Mouse (Mus musculus) gastrocnemius, postnatal 14 days (tissue): ENCODE data around the gene Prm1. TPM values are rescaled to one million over a fixed set of nuclear protein-coding genes. Genes with fewer than 3 reads are reported as not detected.
A peak's percentile ranks its signal among the peaks of the same experiment; 100 is the strongest.

Experiments used
- DNase-seq: peaks from one replicate; pipeline ENCODE4 v3.0.0; 2021; ENCODE audit warnings: mixed read lengths
- intact Hi-C: fragments of 180-260 bp; cut with DNase I; formaldehyde crosslinking; loops from one replicate; pipeline ENCODE4 v1.15.1; 2025; ENCODE audit warnings: low total_unique reads
- total RNA-seq, 2 experiments: library from RNA; stranded (reverse); gene quantifications; 2 replicates each; pipeline ENCODE4 v1.2.3; 2021

Prm1 gene
- total RNA-seq, 2 experiments from 2014 or later, result not detected

DNA sequence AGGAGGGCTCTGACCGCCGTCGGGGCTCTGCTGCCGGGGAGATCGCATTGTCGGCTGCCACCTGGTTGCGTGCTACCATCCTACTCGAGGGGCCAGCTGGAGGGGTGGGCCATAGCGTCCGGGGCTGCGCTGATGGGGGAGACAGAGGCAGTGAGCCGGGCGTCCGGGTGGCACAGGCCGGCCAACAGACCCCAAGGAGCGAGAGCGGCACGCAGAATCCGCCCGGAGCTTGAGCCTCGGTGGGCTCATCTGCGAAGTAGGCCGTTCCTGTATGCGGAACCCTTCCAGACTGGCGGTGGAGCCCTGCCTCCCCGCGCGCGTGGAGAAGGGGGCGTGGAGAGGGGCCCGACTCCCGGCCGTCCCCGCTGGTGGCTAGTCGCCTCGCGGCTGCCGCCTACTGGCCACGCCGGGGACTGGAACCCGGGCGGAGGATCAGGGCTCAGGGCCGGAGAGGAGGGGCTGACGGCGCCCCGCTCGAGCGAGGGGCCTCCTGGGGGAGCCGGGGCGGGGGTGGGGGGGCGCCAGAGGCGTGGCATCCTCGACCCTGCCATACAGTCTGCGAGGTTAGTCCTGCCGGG lies 20.8 kb downstream of the Prm1 start:
- peak; percentile 94 for DNase-seq
- intact Hi-C loops, result loop anchor here (5.0 kb wide), 3 partner anchors 123 to 218 kb away; no protein-coding TSS in a partner anchor

DNA sequence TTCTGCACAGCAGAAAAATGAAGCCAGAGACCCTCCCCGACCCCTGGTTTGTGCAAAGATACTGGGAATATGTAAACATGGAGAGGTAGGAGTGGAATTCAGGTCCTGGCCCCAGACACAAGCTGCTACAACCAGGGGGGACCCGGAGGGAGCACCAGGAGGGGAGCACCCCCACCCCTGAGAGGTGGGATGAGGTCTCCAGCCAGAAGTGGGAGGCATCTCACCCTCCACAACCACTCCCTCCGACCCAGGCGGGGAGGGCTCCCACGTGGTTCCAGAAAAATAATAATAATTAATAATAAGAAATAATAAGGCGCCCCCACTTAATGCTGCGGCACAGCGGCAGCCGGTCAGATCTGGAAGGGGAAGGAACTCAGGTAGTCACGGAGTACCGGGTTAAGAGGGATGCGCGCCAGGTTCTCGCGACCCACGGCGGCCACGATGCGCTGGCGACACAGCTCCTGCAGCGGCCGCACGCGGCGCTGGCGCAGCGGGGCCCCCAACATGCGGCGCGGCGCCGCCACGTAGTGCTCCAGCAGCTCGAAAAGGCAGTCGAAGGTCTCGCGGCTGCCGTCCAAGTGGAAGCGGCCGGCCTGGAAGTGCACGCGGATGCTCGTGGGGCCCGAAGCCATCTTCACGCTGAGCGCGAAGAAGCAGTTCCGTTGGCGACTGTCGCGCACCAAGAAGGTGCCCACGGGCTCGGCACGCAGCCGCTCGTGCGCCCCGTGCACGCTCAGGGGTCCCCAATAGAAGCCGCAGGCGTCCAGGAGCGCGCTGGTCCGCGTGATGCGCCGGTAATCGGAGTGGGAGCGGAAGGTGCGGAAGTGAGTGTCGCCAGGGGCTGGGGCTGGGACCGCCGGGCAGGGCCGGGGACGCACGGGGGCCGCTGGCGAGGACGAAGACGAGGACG lies 21.5 kb downstream of the Prm1 start:
- peak; percentile 46 for DNase-seq
- intact Hi-C loops, result loop anchor here (5.0 kb wide), 1 partner anchor 142 kb away; no protein-coding TSS in a partner anchor

DNA sequence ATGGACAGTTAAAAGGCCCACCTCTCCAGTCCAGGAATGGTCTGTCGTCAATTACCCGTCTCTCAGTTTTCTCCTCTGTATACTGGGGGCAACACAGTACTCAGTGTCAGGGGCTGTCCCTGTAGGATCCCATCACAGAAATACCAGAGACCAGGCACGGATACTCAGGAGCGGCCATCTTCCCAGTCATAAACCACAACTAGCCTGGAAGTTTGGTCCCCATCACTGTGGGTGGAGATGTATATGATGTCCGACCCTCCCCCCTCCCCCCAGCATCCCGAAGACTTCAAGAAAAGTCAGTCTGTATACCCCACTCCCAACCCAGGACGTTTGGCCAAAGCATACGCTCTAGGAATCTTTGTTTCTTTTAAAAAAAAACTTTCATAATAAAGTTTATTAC lies 22.2 kb downstream of the Prm1 start:
- intact Hi-C loops, result loop anchor here (5.0 kb wide), 1 partner anchor 141 kb away; no protein-coding TSS in a partner anchor

DNA sequence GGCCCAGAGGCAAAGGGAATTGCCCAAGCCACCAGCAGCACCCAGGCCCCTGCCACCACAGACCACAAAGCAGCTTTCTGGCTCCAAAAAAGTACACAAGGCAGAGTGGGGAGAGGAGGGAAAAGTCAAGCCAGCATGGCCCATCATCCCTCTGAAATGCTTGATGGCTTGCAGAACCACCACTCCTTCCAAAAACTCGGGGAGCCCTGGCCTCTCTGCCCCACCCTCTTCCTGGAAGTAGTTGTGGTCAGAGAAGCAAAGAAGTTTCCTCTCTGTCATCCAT lies 22.5 kb downstream of the Prm1 start:
- intact Hi-C loops, result loop anchor here (5.0 kb wide), 1 partner anchor 141 kb away; no protein-coding TSS in a partner anchor
- no peak for DNase-seq

More for the DNA sequence above, 22.2 kb downstream of the Prm1 start:
- no peak for DNase-seq

DNA sequence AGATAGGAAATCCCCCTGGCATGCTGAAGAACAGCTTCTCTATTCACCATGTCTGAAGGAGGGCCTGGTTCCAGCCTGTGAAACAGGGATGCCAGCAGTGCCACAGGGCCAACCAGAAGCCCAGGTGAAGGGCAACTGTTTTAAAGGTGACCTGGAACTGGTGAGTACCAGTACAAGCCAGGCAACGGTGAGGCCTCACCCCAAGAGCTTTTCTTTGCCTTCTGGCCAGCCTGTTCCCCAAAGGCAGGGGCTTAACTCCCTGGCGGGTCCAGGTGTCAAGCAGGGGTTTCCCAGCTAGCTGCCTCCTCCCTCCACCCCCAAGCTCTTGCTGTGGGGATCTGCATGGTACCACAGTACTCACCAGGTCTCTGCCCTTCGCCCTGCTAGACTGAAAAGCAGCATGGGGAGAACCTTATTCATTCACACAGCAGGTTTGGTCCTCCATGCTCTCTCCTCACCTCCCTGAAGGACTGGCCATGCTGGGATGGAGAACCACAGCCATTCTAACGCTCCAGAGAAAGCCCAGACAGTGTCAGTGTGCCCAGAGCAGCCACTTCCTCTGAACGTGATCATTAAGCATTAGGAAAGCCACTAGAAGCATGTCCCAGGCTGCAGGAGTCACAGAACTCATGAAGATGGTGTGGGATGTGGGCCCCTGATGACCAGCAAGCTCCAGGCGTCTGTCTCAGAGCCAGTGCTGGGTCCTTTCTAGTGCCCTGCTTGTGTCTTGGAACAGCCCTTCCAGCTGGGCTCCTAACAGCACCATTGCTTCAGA lies 23.1 kb downstream of the Prm1 start:
- no peak for DNase-seq
- intact Hi-C loops, result loop anchor here (5.0 kb wide), 1 partner anchor 140 kb away; no protein-coding TSS in a partner anchor

DNA sequence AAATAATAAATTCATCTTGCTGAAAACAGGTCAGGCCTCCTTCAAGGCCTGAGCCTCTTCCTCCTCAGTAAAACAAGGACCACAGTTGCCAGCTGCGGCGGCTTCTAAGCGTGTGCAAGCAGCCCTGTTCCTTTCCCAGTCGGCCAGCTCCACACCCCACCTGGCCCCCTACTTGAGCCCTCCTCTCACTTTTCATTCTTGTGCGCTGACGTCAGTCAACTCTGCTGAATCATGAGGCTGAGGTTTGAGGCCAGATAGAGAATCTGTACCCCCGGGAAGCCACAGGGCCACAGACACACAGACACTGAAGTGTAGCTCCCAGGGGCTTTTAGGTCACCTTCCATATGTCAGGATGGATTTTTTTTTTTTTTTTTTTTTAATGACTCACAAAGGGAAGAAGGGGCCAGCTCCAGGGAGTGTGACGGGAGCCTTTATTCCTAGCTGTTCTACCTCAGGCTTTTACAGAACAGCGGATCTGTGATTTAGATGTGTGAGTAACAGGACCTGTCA lies 23.7 kb downstream of the Prm1 start:
- DNase-seq, result no peak
- intact Hi-C loops, result loop anchor here (5.0 kb wide), 1 partner anchor 140 kb away; no protein-coding TSS in a partner anchor

DNA sequence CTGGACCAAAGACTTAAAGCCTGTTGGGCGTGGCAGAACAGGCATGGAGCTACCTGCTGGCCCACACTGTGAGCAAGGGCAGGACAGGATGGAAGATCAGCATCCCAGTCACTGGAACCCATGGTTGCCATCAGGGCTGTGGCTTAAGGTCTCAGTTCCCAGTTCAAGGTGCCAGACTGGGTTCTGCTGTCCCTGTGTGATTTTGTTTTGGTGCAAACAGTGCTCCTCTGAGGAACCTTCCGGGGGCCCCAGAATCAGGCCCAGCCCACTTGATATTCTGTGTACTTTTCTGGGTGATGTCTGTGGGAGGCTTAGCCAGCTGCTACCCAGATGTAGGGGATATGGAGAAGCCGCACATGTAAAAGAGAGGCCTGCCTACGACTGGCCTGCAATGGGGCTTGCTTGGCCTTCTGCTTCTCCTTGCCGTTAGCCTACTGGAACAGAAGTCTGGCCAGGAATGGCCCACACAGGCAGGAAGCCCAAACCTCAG lies 25.0 kb downstream of the Prm1 start:
- intact Hi-C loops, result loop anchor here (5.0 kb wide), 1 partner anchor 138 kb away; no protein-coding TSS in a partner anchor

DNA sequence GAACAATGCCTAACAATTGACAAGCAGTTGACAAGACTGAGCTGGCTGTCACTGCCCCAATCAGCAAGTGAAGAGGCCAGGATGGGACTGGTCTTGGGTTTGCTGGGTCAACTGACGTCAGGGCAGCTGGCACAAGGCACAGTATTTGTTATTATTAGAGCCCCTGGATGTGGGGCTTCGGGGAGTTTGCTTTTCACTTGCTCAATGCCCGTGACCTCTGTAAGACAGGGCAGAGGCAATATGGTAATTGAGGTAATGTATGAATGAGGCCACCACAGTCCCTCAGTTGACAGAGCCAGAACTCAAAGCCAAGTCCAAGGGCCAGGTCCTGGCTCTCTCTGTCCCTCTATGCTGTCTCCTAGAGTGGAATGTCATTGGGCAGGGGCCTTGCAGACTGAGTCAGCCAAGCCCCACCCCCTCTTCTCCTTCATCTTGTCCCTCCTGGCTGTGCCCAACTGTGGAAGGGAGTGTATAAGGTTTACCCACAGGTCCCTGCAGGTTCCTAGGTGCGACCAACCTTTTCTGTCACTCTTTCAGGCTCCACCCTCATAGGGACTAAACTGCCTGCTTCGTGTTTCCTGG lies 28.0 kb downstream of the Prm1 start:
- intact Hi-C loops, result no loop called here
- no peak for DNase-seq

More for the DNA sequence above, 25.0 kb downstream of the Prm1 start:
- no peak for DNase-seq

DNA sequence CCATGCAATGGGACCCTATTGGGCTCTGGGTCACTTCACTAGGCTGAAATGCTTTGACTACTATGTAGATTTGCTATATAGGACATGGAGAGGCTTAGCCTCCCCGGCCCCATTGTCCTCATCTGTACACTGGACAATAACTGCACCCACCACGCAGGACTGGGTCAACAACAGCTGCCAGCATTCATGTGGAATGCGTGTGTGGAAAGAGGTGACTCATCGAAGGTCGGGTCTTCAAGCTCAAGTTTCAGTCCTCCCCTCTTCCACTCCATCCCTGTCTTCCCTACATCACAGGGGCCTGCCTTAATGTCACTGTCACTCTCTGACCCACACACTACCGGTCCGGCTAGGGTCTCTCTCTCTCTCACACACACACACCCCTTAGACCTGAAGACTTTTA lies 29.3 kb downstream of the Prm1 start:
- intact Hi-C loops, result no loop called here
- no peak for DNase-seq

DNA sequence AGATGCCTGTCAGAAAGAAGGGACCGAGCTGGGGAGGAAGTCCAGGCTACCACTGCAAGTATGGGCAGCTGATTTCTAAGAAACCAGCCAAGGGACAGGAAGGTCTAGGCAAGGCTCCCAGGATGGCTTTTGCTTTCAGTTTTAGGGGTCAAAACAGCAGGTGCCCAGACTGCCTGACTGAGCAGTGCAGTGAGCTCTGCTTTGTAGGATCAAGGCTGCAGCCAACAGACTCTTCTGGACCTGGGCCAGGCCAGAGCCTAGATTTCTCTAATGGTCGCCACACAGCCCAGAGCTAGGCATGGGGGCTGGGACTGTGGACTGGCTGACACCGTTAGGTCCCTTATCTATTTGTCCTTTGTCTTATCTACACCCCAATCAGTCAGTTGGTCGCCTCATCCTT lies 30.9 kb downstream of the Prm1 start:
- intact Hi-C loops, result no loop called here
- no peak for DNase-seq

DNA sequence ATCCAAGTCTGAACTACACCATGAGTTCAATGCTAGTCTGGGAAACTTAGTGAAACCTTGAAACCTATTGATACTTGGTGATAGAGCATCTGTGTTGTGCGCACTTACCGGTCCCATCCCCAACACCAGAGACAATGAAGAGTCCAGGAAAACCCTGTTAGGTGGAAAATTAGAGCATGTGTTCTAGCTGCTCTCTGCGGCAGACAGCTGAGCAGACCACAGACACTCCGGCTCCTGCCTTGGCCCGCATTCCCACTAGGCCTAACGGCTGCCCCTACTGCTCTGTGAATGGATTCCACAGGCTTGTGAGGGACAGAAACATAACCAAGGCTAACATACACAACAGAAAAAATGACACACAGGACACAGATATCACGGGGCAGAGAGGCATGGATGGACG lies 32.1 kb downstream of the Prm1 start:
- DNase-seq, result no peak
- intact Hi-C loops, result no loop called here

DNA sequence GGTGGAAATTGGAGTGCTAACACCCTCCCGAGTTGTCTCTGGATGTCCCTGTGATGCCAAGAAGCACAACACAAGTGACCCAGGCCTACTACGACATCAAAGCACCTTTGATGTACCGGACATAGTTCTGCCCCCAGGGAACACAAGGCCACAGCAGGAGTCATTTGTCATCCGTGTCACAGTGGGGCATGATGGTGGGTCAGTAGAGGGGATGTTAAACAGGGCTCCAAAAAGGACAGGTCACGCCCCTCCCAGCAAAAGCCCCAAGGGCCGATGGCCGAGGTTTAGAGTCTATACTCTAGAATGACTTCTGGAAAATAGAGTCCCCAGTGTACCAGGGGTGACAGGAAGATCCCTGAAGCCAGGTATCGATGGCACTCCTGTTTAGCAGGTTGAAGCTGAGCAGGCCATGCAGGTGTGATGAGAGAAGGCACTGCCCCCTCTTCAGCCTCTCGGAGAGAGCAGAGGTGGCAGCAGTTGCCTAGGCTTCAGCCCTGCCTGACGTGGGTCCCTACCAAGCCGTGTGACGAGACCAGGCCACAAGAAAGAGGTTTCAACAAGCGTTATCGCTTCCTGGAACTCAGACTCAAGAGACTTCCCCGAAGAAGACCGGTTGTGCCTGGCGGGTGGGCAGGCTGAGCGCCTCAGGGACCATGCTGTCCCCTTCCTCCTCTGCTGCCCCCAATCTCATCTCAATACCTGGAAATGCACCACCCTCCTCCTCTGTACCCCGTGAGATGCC lies 33.7 kb downstream of the Prm1 start:
- intact Hi-C loops, result no loop called here
- no peak for DNase-seq

DNA sequence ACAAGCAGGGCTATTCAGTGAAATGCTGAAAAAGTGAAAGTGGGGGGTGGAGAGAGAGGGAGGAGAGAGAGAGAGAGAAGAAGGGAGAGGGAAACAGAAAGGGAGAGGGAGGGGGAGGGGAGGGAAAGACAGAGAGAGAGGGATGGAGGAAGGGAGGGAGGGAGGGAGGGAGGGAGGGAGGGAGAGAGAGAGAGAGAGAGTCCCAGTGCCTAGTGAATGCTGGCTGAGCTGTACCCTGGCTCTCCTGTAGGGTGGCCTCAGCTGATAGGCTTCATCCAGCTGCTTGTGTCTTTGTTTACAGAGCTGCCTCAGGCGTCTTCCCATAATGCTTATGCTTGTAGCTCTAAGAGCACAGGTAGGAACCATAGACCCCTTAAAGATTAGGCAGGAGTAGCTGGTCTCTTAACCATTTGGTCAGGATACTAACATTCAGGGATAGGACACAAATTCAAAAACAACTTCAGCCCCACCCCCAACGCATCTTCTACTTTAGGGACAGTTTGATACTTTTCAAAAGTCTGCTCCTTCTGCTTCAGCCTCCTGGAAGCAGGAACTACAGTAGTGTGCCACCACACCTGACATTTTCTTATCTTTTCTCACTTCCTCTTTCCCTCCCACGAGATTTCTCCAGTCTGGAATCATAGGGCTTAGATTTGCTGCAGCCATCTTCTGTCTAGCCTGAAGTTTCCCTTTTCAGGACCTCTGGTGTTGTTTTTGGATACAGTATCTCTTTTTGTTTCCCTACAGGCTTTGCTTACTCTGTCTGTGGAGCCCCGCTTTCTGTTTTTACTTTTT lies 34.9 kb downstream of the Prm1 start:
- intact Hi-C loops, result no loop called here
- no peak for DNase-seq

DNA sequence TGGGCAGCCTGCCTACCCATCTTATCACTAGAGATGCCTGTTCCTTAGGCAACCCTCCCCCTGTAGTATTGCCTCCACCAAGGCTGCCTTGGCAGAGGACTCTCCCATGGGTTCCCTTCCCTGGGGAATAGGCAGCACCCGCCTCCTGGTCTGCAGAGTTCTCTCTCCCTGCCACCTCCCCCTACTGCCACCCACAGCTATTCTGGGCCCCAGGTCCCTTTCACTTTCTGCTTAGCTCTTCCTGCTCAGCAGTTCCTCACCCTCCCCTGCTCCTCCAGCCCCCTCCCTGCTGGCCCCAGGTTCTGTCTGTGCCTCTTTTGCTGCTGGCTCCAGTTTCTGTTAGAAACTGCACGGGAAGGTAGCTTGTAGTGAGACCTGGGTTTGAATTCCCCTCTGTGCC lies 36.0 kb downstream of the Prm1 start:
- intact Hi-C loops, result loop anchor here (5.0 kb wide), 1 partner anchor 107 kb away; no protein-coding TSS in a partner anchor
- DNase-seq, result no peak

DNA sequence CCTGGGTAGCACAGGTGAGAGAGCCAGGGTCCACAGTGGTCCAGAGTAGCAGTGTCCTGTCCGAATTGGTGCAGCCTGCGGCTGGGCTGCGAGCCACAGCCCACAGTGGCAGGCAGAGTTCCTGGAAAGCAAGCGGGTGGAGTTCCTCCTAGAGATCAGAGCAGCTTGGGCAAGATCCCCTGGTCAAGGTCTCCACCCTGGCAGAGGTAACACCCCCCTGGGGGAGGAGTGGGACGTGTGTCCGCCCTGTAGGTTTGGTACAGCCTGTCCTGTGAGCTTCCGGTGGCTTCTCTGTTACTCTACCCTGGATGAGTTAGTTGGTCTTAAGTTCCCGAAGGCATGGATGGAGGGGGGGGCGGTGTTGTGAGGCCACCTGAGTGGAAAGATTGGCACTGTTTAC lies 36.8 kb downstream of the Prm1 start:
- no peak for DNase-seq
- intact Hi-C loops, result loop anchor here (5.0 kb wide), 1 partner anchor 107 kb away; no protein-coding TSS in a partner anchor

DNA sequence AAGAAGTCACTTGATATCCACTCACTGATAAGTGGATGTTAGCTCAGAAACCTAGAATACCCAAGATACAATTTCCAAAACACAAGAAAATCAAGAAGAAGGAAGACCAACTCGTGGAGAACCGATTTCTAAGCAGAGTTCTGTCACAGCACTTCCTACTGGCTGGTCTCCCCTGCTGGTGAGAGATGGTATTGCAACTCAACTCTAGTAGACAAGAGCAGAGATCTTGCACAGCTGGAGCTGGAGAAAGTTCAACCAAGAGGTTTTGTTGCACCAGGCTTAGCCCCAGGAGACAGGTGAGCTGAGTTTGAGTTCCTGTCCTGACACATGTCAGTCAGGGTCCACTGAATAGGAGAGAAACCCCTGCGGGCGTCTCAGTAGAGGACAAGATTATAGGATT lies 38.5 kb downstream of the Prm1 start:
- peak; percentile 66 for DNase-seq
- intact Hi-C loops, result loop anchor here (5.0 kb wide), 1 partner anchor 105 kb away; no protein-coding TSS in a partner anchor

DNA sequence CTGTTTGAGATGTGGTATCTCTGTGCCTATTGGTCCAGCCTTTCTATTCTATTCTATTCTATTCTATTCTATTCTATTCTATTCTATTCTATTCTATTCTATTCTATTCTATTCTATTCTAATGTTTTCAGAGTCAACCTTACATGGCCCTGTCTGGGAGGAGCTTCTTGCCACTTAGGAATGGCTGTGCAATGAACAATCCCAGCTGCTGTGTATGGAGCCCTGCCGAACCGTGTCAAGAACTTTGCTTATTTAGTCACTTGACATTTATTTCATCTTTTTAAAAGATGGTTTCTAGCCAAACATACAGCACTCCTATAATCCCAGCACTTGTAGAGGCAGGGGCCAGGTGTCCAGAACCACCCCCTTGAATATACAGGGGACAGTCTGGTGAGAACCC lies 41.3 kb downstream of the Prm1 start:
- no peak for DNase-seq
- intact Hi-C loops, result no loop called here
